Mouse (Mus musculus): ENCODE data around the gene Slc12a1. TPM values are rescaled to one million over a fixed set of nuclear protein-coding genes. Genes with fewer than 3 reads are reported as not detected.

The Slc12a1 gene
- total RNA-seq, 2 experiments from 2014 or later, result 0.17 TPM; not detected in 1

- no peak for DNase-seq
These were observed 103.6 kb downstream of the Slc12a1 start for GRCm38 (mm10) chr2:125255886-125256285.

- no peak for DNase-seq
These were observed 107.2 kb downstream of the Slc12a1 start for GRCm38 (mm10) chr2:125259230-125260120.

DNA sequence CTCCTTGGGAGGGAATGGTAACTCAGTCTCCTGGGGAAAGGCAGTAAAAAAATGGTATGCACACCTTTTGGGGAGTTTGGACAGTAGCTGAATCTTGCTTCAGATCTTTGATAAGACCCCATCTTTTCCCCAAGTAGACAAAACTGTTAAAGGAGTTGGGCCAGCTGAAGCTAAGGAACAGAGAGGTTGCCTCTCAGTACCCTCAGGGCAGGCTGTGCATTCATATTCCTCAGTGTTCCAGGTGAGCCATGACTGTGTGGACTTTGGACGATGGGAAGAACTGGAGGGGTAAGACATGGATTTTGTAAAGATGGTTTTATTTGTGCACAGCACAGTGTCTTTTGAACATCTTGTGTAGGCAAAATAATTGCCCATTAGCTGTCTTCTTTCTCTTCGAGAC, 108.0 kb downstream of the Slc12a1 start:
- no peak for DNase-seq

DNA sequence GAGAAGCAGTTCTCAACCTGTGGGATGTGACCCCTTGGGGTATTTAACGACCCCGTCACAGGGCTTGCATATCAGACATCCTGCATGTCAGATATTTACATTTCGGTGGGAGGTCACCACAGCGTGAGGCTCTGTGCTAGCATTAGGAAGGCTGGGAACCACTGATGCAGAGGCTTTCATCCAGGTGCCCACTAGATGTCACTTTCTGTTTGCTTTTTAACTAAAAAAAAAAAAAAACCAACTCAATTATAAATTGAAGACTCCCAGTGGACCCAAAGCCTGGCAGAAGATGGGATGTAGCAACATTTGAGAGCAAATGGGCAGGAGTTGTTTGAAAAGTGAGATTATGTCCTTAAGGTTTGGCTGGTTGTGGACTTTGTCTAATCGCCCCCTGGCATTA, 110.8 kb downstream of the Slc12a1 start:
- no peak for DNase-seq

DNA sequence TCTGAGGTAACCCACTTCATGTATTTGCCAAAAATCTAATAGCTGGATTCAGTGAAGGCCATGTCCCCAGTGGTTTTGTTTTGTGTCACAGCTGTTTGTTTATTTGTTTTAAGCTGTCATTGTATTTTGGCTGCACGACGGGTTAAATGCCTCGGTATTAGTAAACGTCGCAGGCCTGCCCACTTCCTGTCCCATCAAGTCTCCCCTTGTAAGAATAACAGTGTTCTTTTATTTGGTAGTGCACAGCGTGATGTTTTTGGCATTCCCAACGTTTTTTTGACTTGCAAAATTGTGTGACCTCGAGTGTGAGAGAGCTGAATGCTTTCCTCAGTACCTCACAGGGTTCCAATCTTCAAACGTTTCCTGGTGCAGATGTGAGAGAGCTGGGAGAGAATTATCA, 111.4 kb downstream of the Slc12a1 start:
- no peak for DNase-seq

DNA sequence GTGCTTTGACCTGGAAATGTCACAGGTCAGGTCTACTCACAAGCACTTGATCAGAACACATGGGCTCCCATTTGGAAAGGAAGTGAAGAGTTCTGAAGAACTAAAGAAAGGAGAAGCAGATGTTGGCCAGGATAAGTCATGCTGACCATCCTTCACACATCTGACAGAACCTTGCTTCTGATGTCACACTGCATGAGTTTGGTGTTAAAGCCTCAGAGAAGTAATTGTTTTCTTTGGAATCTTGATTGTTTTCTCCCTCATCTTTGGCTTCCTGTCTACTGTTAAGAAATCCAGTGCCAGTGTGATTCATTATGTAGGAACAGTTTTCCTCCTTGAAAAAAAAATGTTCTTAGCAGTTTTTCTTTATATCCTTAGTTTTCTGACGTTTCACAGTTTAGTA, 116.6 kb downstream of the Slc12a1 start:
- no peak for DNase-seq

DNA sequence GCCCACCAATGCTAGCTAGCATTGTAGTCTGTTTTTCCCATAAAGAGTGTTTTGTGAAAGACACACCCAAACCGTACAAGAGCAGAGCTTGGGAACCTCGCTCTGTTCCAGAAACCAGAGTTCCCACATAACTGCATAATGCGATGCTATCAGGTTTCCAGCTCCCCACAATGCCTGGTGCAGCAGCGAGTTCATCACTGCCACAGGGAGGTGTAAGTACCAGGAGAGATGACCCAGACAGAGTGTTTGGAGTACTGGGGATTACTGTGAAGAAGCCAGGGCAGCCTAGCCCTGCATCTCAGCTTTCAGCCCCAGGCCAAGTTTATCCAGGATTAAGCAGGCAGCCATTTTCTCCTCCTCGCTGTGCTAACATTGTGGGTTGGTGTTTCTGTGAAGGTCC, 123.3 kb downstream of the Slc12a1 start:
- no peak for DNase-seq

DNA sequence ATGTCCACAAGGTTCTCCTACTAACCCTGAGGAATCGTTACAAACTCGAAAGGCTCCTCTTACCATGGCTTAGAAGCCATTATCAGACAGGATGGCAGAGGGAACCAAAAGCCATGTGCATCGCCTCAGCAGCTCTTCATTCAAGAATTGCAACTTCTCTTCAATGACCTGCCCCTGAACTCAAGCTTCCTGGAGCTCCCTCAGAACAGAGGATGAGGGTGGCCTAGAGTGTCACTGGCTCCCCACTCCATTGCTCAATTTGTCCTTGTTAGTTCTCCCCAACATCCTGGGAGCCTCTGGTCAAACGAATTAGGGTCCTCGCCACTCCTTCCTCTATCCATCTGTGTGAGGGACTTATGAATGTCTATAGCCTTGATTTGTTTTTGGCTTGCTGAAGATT, 124.4 kb downstream of the Slc12a1 start:
- no peak for DNase-seq

- no peak for DNase-seq
These were observed 126.2 kb downstream of the Slc12a1 start for GRCm38 (mm10) chr2:125278474-125278873.

Other genes starting within 250 kb of the Slc12a1 start
- gene Slc24a5, start 84.4 kb upstream of the Slc12a1 start, total RNA-seq (2021), result 1 to 10 TPM; 1.1 to 1.3 TPM
- 100 to 1,000 TPM; 101 to 107 TPM for gene Myef2, start 28.8 kb upstream of the Slc12a1 start, total RNA-seq (2021)
- gene Ctxn2, start 15.8 kb upstream of the Slc12a1 start, total RNA-seq (2021), result 10 to 100 TPM; 11.7 to 14.9 TPM
- 10 to 100 TPM; 28.8 to 32.2 TPM for gene Dut, start 94.7 kb downstream of the Slc12a1 start, total RNA-seq (2021)